Mouse (Mus musculus) urinary bladder, adult 18-20 months (tissue): ENCODE results near the gene Mrnip.

Experiments used
- DNase-seq, 2 experiments: peaks; one replicate each; pipeline ENCODE4 v3.0.0; 2022; ENCODE audit warnings: low spot score in 2 of 2, mixed read lengths in 2 of 2

The Mrnip gene

DNA sequence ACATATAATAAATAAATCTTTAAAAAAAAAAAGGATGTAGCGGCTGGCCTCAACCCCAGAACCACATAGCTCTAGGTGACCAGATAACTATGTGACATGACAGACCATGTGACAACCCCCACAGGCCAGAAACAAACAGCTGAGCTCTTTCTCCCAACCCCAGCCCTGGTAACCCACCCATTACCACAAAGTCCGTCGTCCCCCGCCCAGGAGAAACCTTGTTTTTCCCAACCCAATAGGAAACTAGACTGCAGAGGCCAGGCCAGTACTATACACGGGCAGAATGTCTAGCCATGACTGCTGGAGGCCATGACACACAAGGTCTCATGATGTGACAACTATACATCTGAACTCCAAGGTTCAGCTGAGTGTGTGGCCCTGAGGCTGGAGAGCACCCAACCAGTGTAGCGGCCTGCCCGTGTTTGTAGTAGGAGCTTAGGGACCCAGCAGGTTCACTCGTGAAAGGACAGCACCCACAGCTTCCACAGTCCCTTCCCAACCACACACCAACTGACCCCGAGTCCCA, 29.1 kb downstream of the Mrnip start:
- no peak for DNase-seq

DNA sequence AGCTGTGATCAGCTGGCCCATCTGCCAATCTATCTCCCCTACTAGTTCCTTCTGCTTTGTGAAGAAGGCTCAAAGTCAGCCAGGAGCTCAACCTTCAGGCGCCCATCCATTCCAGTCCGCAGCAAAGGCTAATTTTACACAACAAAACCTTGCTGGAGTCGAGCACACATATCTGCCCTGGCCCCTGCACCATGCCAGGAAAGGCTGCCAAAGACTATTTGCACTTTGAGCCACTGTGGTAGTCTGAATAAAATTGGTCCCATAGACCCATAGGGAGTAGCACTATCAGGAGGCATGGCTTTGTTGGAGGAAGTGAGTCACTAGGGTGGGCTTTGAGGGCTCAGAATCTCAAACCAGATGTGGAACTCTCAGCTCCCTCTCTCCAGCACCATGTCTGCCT, 31.2 kb downstream of the Mrnip start:
- no peak for DNase-seq

DNA sequence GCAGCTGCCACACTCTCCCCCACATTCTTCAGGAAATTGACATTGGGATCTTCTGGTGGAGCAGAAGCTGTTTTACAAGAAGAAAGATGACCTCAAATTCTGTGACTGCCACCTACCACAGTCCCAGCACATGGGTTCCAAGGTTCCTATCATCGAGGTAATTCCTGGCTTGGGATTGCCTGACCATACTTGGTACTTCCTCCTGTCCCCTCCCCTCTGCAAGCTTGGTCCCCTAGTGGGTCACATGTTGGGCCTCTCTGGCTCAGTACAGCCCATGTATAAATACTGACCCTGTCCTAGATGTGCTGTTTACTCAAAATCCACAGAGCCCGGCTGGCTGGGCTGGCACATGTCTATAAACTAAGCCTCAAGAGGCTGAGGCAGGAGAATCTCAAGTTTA, 31.8 kb downstream of the Mrnip start:
- no peak for DNase-seq

DNA sequence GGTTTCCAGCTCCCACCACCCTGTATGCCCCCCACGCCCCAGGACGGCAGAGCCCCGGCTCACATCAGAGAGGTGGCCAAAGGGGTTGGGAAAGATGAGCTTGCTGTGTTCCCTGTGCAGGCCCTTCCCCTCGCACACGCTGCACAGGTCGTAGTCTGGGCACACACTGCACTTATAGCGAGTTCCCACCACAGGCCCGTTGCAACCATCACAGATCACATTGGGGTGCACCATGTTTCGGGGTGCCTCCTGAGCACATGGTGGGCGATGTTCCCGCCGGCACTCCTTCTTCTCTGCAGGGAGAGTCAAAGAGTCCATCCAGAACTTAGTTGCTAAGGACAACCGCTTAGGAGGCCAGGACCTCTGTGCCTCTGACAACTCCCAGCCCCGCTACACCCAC, 33.1 kb downstream of the Mrnip start:
- DNase-seq: no peak

DNA sequence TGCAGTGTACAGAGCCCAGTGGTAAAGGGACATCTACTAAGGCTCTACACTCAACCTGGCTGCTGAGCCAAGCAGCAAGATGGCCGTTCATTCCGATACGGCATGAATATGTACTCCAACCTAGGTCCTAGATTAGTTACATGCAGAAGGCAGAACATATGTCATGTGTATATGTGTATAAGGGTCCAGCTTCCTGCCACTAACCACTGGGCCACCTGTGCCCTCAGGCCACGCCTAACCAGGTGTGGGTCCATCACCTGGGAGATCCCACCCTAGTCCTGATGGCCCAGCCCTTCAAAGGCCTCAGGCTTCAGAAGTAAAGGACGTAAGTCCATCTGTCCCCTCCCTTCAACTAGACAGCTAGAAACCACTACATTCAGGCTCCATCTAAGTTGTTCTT, 33.8 kb downstream of the Mrnip start:
- no peak for DNase-seq

DNA sequence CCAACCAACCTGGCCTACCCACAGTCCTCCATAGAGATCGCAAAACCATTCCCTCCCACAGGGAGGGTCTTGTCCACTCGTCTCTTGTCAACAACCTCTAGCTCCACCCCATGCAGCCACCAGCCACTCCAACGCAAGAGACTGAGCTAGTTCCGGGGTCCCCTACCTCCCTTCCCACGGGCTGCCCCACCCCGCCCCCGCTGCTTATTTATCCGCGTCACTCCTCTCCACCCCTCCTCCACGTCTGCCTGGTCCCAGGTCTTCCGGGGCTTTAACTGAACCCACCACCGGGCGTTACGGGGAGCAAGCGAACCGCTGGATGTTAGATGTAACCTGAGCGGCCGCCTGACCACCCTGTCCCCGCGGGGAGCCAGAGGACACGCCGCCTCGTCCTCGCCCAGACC, 35.9 kb downstream of the Mrnip start:
- peak; percentile 62 to 89 for DNase-seq

DNA sequence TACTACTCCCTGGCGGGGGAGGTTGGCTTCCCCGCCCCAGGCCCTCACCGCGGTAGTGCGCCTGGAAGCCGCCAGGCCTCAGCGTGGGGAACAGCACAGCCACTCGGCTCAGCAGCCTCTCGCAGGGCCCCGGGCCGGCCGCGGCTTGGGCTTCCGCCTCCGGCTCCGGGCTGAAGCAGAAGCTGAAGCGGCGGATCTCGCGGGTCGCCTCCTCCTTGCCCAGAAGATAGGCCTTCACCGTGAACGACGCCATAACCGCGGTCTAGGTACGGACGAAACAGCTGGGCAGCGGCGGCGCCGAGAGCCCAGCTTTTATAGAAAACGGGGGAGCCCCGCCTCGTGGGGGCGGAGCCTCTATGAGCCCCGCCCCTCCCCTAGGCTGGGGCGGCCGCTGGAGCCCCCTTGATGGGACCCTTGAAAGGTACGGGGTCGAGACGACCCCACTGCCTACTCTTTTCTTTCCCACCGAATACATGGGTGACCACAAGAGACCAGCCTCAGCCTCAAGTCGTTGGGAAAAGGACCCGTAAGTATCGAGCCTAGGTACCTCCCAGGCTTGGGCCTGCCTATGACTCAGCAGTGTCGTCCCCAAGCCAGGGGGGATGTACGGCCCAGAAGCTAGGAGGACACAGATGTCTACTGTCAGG, 36.4 kb downstream of the Mrnip start, which contains the start of the genes Sqstm1 and Mgat4b:
Sqstm1 (minus strand) TSS at position 323 of the 647 bp plus-strand sequence.
Mgat4b (plus strand) TSS at position 386 of the 647 bp plus-strand sequence.
- peak; percentile 78 to 85 for DNase-seq

DNA sequence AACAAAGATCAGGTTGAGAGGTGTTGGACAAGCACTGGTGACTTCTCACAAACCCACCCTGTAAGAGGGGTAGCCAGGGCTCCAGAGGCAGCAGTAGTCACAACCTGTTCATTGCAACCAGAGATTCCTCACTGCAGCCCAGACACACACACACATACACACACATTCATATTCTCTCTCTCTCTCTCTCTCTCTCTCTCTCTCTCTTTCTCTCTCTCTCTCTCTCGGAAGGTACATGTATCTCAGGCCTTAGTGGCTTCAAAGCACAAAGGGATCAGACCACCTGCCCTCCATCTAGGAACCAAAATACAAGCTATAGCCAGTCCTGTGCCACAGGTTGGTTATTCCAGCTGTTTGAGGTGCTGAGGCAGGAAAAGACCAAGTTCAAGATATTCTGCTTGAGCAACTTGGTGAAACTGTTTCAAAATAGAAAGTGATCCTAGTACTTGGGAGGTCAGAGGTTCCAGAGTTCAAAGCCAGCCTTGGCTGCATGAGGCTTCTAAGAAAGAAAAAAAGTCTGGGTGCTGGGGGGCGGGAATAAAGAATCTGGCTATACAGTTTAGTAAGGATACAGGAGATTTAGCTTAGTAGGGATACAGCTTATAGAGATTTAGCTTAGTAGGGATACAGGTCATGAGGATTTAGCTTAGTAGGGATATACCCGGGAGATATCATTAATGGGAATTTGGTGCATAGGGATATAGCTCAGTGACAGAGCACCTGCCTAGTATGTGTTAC, 37.2 kb downstream of the Mrnip start:
- no peak for DNase-seq

DNA sequence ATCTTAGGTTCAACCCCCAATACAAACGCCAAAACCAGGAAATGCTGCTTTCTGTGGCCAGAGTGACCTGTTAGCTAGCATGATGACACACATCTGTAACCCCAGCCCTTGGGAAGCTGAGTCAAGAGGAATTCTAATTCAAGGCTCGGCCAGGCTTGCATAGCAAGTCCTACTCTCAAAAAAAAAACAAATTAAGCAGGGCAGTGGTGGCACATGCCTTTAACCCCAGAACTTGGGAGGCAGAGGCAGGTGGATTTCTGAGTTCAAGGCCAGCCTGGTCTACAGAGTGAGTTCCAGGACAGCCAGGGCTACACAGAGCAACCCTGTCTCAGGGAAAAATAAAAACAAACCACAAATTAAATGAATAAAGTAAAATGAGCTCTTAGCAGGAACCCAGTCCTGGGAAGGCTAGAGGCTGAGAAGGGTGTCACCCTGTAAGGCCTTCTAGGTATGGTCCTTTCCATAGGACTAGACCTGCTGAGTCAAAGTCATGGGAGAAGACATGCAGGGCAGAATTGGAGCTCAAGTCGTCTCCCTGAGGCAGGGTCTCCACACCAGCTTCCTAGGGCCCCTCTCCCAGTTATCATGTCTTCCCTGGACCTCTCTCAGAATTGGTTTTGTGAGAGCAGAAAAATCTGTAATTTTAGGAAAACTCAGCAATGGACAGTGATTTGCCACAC, 38.0 kb downstream of the Mrnip start:
- no peak for DNase-seq

DNA sequence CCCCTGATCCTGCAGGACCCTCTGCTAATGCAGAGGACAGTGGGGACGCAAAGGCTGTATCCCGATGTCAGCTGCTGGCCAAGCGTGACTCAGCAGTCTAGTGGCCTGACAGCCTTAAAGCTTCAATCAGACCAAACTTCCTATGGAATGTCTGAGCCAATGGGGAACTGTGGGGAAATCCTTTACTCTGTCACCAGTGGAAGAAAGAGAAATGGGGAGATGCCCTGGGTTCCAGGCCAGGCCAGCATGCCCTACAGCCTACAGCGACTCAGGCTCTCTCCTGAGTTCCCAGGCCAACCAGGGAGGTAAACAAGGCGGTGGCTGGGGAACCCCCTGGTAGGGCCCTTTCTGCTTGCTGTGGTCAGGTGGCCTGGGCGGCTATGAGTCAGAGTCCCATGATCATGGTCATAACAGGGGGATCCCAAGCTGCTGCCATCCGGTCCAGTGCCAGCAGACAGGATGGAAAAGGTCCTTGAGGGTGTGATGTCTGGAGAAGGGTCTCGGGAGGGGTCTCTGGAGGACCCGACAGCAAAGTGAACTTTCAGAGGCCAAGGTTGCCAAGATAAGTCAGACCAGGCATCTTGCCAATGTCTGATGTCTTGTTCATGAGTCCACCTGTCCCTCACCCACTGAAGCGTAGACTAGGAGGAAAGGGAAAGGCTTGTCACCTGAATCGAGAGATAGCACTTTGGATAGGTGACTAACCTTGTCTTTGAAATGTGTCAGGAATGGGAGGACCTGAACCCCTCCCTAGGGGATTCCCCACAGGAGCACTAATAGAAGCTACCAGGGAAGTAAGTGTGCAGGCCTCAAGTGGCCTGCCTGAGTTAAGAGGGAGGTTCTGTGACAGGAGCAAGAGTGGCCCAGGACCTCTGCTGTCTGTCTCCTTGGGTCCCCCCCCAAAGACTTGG, 38.9 kb downstream of the Mrnip start:
- peak; percentile 83 to 88 for DNase-seq

DNA sequence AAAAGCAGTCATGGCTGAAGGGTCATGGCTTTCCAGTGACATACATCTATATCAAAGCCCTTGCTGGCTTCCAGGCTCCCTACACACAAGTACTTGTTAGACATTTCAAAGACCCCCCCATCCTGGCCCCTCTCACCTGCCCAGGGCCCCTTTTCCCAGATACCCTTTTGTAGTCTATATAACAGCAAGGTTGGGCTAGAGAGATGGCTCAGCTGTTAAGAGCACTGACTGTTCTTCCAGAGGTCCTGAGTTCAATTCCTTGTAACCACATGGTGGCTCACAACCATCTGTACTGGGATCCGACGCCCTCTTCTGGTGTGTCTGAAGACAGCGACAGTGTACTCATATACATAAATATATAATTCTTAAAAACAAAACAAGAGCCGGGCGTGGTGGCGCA, 40.4 kb downstream of the Mrnip start:
- no peak for DNase-seq

DNA sequence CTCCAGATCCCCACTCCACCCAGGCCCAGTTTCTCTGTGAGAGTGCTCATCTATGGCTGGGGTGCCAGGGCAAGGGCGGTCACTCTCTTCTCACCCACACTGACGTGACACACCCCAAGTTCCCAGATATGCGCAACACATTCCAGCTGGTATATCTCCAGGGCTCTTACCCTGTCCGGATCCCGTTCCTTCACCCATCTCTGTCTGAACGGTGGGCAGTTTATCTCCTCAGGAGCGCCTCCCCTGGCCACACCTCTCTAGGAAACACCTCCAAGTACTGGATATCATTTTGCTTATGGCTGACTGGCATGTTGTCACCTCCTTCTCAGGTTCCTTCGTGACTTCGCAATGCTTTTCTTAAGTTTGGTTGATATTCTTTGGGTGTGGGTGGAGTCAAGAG, 41.4 kb downstream of the Mrnip start:
- no peak for DNase-seq

DNA sequence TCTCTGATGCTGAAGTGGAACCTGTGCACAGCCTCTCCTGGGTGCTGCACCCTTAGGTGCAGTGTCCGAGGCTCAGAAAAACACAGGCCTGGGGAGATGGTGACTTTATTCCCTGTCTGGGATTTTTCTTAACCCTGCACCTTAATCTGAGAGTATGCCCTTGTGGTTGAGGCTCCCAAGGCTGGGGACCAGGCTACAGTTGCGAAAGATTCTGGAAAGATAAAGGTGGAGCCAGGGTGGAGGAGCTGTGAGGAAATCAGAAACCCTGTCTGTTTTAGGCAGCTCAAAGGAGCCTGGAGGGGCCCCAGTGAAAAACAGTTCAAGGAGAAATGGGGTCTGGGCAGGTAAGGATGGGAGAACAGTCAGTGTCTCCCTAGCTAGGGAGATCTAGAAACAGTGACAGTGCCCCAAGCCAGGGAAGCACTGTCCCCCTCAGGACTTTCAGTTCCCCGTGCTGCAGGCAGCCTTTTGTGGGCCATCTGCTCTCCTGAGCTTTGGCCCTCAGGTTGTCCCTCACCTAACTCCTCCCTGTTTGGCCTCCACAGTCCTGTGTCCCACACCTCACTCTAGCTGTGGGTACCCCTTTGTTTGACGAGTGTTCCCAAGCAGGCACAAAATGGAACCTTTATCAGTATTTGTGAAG, 42.6 kb downstream of the Mrnip start:
- DNase-seq: no peak

DNA sequence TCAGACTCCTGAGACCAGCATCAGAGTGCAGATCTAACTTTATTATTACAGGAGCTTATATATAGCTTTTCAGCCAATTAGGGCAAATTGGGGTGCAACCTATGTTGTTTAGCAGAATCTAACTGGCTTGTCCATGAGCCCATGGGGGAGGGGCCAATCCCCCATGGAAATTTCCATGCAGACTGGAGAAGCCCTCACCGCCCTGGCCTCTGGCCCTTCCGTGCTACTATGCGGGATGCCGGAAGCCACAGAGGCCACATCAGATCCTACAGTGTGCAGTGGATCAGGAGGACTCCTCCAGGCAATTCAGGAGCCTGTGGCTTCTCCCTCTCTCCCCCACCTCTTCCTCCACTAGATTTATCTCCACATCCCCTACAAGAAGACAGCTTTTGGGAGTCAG, 43.6 kb downstream of the Mrnip start:
- no peak for DNase-seq

DNA sequence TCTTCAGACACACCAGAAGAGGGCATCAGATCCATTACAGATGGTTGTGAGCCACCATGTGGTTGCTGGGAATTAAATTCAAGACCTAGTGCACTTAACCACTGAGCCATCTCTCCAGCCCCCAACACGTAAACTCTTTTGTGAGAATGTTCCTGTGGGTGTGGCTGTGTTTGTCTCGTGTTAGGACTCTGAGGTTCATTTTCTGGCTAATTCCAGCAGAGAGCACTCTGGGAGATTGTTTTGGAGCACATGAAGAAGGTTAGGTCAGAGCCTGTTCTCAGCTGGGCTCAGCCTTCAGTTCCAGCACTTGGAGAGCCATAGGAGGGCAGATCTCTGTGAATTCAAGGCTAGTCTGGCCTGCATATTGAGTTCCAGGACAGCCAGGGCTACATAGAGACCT, 45.6 kb downstream of the Mrnip start:
- DNase-seq: no peak

DNA sequence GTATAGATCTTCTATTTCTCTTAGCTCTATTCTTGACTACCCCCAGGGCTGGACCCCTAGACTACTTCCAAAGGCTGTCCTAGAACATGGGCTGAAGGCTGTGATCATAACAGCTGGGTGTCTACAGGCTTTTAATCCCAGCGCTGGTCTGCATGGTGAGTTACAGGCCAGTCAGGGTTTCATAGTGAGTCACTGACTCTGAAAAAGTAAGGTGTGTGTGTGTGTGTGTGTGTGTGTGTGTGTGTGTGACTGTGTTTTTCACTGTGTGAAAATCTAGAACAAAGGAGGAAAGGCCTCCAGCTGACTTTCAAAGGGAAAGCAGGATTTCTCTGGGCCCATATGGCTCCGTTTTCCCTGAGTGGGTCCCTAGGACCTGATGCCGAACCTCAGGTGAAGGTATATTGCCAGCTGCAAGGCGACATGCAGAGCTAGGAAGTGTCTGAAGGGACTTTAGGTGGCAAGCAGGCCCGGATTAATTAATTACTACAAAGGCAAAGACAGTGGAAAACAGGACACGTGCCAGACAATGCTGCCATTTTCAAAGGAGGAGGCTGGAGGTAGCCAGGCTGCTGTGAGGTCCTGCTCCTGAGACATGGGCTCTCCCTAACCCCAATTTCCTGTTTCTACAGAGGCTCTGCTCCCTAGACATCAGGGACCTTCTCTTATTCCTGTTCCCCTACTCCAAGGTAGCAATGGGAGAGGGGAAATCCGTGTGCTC, 48.5 kb downstream of the Mrnip start:
- DNase-seq: no peak

DNA sequence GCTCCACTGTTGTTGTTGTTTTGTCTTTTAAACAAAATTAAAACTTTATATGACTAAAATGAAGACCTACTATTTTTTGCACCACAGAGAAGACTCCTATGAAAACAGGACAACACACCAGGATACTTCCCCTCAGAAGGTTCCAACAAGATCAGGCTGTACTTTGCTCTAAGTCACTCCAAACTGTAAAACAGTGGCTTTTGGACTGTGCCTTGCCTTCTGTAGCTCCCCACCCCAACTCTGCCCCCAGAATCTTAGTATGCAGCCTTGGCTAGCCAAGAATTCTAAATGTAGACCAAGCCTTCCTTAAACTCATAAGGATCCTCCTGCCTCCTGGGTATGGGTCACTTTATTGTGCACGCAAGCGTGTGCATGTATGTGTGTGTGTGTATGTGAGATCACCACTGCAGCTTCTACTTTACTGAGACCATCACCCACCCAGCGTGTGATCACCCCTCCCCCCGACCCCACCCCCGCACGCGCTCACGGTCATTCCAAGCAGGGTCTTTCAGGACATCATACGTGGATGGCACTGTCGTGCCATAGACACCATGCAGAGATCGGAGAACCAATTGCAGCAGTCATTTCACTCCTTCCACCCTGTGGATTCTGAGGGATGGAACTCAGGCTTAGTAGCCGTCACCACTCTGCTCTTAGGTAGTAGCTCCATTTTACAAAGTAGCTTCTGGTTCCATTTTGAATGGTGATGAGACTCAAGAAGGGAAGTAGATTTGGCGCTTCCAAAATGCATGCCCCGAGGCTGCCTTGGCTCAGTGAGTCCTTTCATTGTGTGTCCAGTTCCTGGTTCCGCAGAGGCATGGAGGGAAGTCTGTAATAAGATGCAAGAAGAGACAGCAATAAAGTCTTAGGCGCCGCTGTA, 49.8 kb downstream of the Mrnip start:
- no peak for DNase-seq

DNA sequence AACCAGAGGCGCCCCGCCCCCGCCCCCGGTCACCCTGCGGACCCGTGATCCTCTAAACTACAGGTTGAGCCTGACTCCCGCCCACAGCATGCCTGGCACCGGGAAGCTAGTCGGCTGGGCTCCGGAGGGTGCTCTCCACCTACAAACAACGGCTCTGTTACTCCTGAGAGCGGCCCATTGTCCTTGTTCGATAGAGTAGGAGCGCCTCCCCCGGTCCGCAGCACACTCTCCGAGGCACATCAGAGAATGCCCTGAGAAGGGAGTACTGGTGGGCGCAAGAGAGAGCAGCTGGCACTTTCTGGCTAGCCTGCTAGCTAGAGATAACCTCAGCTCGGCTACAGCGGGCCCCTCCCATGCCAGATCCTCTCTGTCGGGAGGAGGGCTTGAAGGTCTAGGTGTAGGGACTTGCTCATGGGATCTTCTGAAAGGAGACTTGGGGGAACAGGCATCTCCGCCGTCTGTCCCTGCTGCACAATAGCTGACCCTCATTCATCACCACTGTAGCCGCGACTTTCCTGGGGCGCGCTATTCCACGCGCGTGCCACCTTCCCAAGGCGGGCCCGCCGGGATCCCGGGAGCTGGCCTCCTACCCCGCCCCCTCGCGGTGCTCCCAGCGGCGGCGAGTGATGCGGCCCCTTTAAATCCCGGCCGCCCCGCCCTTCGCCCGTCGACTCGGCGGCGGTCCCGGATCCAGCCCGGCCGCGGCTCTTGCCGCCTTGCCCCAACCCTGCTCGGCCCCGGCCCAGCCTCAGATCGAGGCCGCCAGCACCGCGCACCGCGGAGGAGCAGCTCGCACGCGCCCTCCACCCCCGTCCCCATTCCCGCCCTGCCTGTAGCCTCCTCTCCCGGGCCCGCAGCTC, 50.7 kb downstream of the Mrnip start:
- DNase-seq: peak; percentile 85 to 87
